In genomic region chr7:29072689-29073088, GRCm38 (mm10) we compare ENCODE assay signal across 8 mouse cellular contexts. TPM values are rescaled to one million over a fixed set of nuclear protein-coding genes. Genes with fewer than 3 reads are reported as not detected.
DNase-seq lines count a peak whose midpoint lies in the region; ATAC-seq and TF ChIP-seq lines count a peak whose summit lies in the region.

No protein-coding gene starts in this region.

- no peak for TF ChIP-seq POLR2A in heart, adult 2 months (IDR thresholded peaks at IDR 0.05; ENCODE audit: insufficient read depth, low read depth, low read length)
- no peak for TF ChIP-seq POLR2A in bone marrow macrophage, adult 2 months (IDR thresholded peaks at IDR 0.05; ENCODE audit: borderline replicate concordance, low read depth, low read length)

- peak; percentile 36 for TF ChIP-seq CTCF in heart, adult 2 months (IDR thresholded peaks at IDR 0.05)
- TF ChIP-seq CTCF in bone marrow macrophage, adult 2 months (IDR thresholded peaks at IDR 0.05; ENCODE audit: low read depth, low read length) = peak; percentile 62

- WGBS in heart, adult 2 months = 32% methylated on average over 11 of the region's 11 CpGs
- WGBS in hindbrain, embryonic 12.5 days = 42% methylated on average over 11 of the region's 11 CpGs

- no peaks in the 10 kb centered on the region for H3K79me2 ChIP-seq in heart, adult 2 months (replicated peaks; ENCODE audit: control insufficient read depth, insufficient read depth, low read length)

- no peak overlapping the region for H3K9ac ChIP-seq in heart, adult 2 months (ENCODE audit: low read depth, low read length)
- H3K9ac ChIP-seq in hindbrain, embryonic 12.5 days = no peak overlapping the region

- H3K4me3 ChIP-seq in heart, adult 2 months = no peak overlapping the region
- no peak overlapping the region for H3K4me3 ChIP-seq in bone marrow macrophage, adult 2 months (ENCODE audit: insufficient read depth, low read length)
- no peak overlapping the region for H3K4me3 ChIP-seq in hindbrain, embryonic 12.5 days

- H3K27ac ChIP-seq in heart, adult 2 months = no peak overlapping the region
- H3K27ac ChIP-seq in bone marrow macrophage, adult 2 months (ENCODE audit: insufficient read depth, low read depth, low read length) = no peak overlapping the region
- H3K27ac ChIP-seq in hindbrain, embryonic 12.5 days = no peak overlapping the region

- ATAC-seq in hindbrain, embryonic 12.5 days (ENCODE audit: low FRiP score) = no peak
- peak; percentile 66 for ATAC-seq in megakaryocyte progenitor cell, adult 5-6 weeks (replicated peaks; ENCODE audit: poor library complexity)

- peaks cover 9% of the 10 kb centered on the region for H3K27me3 ChIP-seq in heart, adult 2 months (ENCODE audit: control insufficient read depth, insufficient read depth, low read length)
- peaks cover 14% of the 10 kb centered on the region for H3K27me3 ChIP-seq in hindbrain, embryonic 12.5 days

- H3K4me2 ChIP-seq in hindbrain, embryonic 12.5 days (replicated peaks) = peak overlapping the region; percentile 66

- intact Hi-C loops in heart, adult 2 months (cut with DNase I) = no loop called here

- TF ChIP-seq EP300 in heart, adult 2 months (IDR thresholded peaks at IDR 0.05; ENCODE audit: insufficient read depth, low read depth, low read length) = no peak

- no peaks in the 10 kb centered on the region for H3K9me3 ChIP-seq in hindbrain, embryonic 12.5 days (replicated peaks)

- H3K36me3 ChIP-seq in heart, adult 2 months (ENCODE audit: control insufficient read depth, insufficient read depth, low read length) = no peaks in the 10 kb centered on the region
- no peaks in the 10 kb centered on the region for H3K36me3 ChIP-seq in hindbrain, embryonic 12.5 days

- no peak for DNase-seq in heart, adult 2 months
- DNase-seq in heart, adult 8-10 months (ENCODE audit: low spot score) = no peak
- peak; percentile 26 for DNase-seq in A20 (ENCODE audit: low read depth, low spot score)
- DNase-seq in testis, postnatal 10 days (ENCODE audit: low spot score) = peak; percentile 63
- DNase-seq in gastrocnemius, postnatal 25 days = no peak

- no peaks in the 10 kb centered on the region for H3K4me1 ChIP-seq in heart, adult 2 months (ENCODE audit: control insufficient read depth, insufficient read depth, low read length)
- H3K4me1 ChIP-seq in bone marrow macrophage, adult 2 months (ENCODE audit: control insufficient read depth, insufficient read depth, low read length) = no peaks in the 10 kb centered on the region
- peaks cover 25% of the 10 kb centered on the region for H3K4me1 ChIP-seq in hindbrain, embryonic 12.5 days

RNA-seq across cellular contexts. Expression of gene Ryr1, which starts 52.3 kb away (rescaled TPM):
- under 1 TPM; 0.08 to 0.18 TPM for total RNA-seq in heart, adult 2 months (2021)
- polyA plus RNA-seq in heart, adult 2 months (2012; rRNA removed) = under 0.01 and 0.06 TPM in 2 replicates
- total RNA-seq in heart, adult 8-10 months (2022) = 1 to 10 TPM in 2 of 4 experiments, under 1 TPM in 2; 0.79 to 1.5 (median 0.92) TPM
- 0.08 TPM in 1 of 2 replicates, not detected in the other for polyA plus RNA-seq in bone marrow macrophage, adult 2 months (2012; ENCODE audit: insufficient read depth, insufficient read length, missing spikeins)
- 5.2 and 5.7 TPM in 2 replicates for polyA plus RNA-seq in hindbrain, embryonic 12.5 days (2016; fragmentation: Nextera tagmentation; extraction: Ambion mirVana)
- total RNA-seq in megakaryocyte progenitor cell, adult 5-6 weeks (2015) = 0.24 and 1.1 TPM in 2 replicates
- total RNA-seq in megakaryocyte progenitor cell, adult 5-6 weeks (2017) = 0.12 and 0.44 TPM in 2 replicates
- 1,000 to 10,000 TPM; 1,331 to 1,686 TPM for total RNA-seq in gastrocnemius, postnatal 25 days (2021)

Comparison
In these comparisons a context has a peak if more than half of its experiments do, and no peak if none do; other contexts are left out.
1. DNase-seq: peak in A20 (single experiment) and testis, postnatal 10 days (single experiment); none in heart, adult 2 months (0 of 2), heart, adult 8-10 months (single experiment) and gastrocnemius, postnatal 25 days (single experiment).
2. RNA of gene Ryr1, which starts 52.3 kb away (total RNA-seq): 1,331 to 1,686 TPM in gastrocnemius, postnatal 25 days; 0.12 to 1.1 TPM in megakaryocyte progenitor cell, adult 5-6 weeks, 0.79 to 1.5 TPM in heart, adult 8-10 months and 0.08 to 0.18 TPM in heart, adult 2 months; every median in the first group is over 100 times any median in the second.